Mouse (Mus musculus): ENCODE results near the gene Tmem28.

Gene Tmem28

GRCm38 (mm10) chrX:99820790-99821395 is at the start of gene Tmem28:
Tmem28 (plus strand) TSS chrX:99821021.
- DNase-seq, result no peak

DNA sequence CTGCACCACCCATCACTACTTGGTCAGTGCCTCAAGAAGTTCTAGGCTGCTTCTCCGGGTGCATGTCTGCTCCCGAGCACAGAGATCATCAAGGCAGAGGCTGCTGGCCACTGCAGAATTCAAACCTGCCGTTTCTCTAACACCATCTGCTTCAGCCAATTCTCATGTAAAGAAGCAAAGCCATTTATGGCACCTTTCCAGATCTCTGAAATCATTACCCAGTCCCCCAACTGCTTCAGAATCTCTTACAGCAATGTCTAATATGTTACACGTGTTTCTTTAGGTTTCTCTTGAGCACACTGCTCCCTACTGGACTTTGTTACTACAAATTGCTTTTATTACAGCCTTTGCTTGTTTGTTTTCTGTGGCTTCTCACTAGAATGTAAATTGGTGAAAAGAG is 40.5 kb upstream of the Tmem28 start:
- DNase-seq, result no peak

DNA sequence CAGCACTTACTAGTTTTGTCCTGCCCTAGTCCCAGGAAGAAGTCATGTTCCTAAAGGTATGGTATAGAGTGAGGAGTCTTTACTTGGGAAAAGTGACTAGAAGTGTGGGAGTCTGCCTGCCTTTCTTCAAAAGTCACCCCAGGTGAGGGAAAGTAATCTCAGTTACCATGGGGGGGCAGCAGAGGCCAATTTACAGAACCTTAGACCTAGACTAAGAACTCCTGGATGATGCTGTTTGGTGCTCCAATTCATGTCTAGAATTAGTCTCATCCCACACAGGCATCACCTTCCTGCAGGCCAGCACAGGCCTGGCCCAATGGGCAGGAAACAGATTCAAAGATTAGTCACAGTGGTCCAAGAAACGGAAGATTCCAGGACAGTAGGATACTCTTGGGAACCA is 12.4 kb upstream of the Tmem28 start:
- DNase-seq, result peak in 1 of 2 experiments; percentile 1

- DNase-seq, result peak in 1 of 2 experiments; percentile 1
Observed at GRCm38 (mm10) chrX:99819395-99819935, 1.4 kb upstream of the Tmem28 start.

- no peak for DNase-seq
Observed at GRCm38 (mm10) chrX:99819936-99820789, 658 bp upstream of the Tmem28 start.

DNA sequence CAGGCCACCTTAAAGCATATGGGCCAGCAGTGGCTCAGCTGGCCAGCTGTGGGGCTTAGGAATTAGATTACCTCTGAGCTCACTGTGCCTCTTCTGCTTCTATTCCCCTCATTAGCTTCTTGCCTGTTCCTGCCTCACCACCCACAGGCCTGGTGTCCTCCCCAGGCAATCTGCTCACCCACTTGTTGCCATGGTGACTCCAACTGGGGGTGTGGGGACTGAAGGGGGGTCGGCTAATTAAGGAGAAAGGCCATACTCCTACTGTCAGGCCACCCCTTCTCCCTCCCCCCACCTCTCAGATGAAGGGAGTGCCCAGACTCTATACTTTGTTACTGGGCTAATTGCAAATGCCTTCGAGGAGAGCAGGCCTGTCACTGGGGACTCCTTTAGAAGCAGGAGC is 21.3 kb downstream of the Tmem28 start:
- no peak for DNase-seq

- DNase-seq, result peak; percentile 59 to 66
Observed at GRCm38 (mm10) chrX:99853261-99853741, 32.5 kb downstream of the Tmem28 start.

- DNase-seq, result no peak
Observed at GRCm38 (mm10) chrX:99853834-99854233, 33.0 kb downstream of the Tmem28 start.

DNA sequence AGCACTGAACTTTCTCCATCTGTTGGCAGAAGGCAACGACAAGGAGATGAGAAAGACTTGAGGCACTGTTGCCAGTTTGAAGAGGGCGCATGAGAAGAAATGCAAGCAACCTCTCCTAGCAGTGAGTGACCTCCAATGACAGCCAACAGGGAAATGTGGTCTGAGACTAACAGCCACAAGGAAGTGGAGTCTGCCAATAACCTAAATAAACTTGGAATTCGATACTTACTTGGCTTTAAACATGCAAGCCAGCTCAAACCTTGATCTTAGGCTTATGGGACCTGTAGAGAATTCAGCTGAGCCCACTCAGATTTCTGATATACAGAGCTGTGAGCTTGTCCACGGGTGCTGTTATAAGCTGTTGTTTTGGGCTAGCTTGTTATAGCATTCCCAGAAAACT is 51.4 kb downstream of the Tmem28 start:
- no peak for DNase-seq

DNA sequence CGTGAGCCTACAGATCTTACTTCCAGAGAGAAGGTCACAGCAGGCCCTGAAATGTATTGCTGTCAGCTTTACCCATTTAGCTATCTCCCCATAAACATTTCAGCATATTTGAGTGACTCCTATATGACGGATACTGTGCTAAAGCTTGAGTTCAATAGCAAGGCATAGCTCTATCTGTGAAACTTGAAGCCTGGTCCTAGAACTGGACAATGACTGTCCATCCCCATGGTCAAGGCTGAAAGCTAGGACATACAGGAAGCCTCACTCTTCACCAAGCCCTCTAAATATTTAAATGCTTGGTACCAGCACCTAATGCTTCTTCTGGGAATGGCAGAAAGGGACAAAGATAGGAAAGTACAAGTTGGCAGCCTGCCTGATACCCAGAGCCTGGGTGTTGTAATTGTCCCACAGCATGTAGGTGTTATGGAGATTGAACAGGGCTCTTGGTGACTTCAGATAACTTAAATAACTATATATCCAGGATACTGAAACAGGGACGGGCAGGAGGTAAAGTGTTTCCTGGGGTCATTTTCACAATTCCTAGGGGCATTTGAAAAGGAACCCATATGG is 51.9 kb downstream of the Tmem28 start:
- no peak for DNase-seq

DNA sequence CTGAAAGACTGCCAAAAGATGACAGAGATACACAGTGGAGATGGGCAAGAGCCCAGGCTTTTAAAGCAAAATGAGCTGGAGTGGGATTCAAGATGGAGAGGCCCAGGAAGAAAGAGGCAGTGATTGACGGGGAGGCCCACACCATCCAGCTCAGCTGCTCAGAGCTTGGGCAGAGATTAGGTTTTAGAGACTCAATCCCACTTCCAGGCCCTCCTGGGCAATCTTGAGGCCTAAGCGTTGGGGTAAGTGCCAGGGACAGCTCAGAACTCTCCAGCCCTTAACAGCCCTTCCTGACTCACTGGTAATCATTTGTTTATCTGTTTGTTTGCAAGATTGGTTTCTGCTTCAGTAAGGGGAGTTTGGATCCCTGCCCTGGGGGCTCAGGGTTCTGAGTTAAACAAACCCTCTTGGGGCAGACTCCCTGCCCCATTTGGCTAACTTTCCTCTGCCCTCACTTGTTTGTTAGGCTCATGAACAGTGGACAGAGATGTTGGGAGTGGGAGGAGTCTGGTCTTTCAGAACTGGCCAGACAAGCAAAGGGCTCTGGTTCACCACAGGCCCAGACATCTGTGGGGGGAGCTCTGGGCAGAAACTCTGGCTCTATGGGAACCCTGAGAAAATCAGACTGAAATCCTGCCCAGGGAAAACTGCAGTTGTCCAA is 52.6 kb downstream of the Tmem28 start:
- no peak for DNase-seq

DNA sequence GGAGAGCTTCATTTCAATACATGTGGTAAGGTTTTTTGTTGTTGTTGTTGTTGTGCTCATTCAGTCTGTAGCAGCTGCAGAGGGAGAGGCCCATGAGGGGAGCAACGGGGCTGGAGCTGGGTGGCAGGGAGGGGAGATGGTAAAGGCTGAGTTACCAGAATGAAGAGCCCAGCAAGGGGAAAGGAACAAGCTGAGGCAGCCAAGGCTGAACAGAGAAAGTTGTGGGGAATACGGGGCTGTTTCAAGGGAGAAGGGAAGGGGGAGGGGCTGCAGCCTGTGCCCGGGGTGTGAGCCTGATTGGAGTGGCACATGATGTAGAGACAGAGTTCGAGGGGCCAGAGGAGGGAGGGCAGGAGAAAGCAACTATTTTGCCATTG is 53.1 kb downstream of the Tmem28 start:
- DNase-seq, result no peak

DNA sequence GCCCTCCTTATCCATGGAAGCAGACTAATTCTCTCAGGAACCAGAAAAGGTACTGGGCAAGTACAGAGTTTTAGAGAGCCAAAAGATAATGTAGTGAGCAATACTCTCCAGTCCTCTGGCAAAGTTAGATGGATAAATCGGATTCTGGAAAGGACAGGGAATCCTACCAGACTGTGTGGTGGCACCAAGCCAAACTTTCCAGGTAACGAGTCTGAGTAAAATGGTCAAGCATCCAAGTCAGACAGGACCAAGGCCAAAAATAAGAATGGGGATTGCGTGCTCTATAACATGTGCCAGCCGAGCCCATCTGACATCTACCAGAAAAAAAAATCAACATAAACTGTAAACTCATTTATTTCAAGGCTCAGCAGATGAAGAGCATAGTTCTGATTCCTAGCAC is 56.0 kb downstream of the Tmem28 start:
- DNase-seq, result no peak

- no peak for DNase-seq
Observed at GRCm38 (mm10) chrX:99883396-99883795, 62.6 kb downstream of the Tmem28 start.
